8 mouse cellular contexts compared by ENCODE assay signal in the genomic region with DNA sequence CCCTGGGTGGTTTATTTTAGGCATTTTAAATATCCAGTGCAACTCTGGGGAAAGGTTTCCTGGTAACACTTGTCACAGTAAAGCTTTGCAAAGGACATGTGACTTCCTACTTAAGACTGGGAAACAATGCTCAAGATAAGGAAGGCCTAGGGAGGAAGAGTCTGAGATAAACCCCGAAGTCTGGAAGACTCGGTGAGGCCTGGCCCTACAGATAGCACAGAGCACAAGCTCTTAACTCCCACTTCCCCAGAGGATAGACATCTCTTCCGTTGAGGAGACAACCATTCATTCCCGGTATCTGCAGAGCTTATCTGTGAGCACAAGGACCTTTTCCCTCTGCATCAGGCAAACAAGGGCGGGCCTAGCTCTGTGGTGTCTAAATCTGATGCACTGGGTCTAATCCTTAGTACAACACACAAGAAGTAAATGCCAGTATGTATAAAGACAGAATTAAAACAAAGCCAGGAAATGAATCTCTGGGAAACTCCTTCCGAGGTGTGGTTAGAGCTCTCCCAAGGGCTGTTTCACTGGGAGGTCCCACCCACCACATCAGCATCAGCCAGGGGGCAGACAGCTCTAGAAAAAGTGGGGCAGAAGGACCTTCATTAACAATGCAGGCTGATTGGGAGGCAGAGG. TPM values are rescaled to one million over a fixed set of nuclear protein-coding genes. Genes with fewer than 3 reads are reported as not detected.
DNase-seq lines count a peak whose midpoint lies in the region; ATAC-seq and TF ChIP-seq lines count a peak whose summit lies in the region.

No protein-coding gene starts in this region.

- H3K4me1 ChIP-seq in forebrain, embryonic 10.5 days, result peaks cover 48% of the 10 kb centered on the region
- peaks cover 15% of the 10 kb centered on the region; the same call in 1 of the 2 replicates for H3K4me1 ChIP-seq in forebrain, embryonic 16.5 days (replicated peaks; ENCODE audit: control insufficient read depth, insufficient read depth, low read length)
- peaks cover 4% of the 10 kb centered on the region; the same call in 1 of the 2 replicates for H3K4me1 ChIP-seq in lung, embryonic 14.5 days (ENCODE audit: insufficient read depth)

- peak overlapping the region; percentile 32; the same call in 1 of the 2 replicates for H3K4me3 ChIP-seq in forebrain, embryonic 10.5 days
- no peak overlapping the region for H3K4me3 ChIP-seq in forebrain, embryonic 16.5 days (replicated peaks; ENCODE audit: low read length)
- no peak overlapping the region for H3K4me3 ChIP-seq in lung, embryonic 14.5 days (ENCODE audit: low read depth, low read length)

- no peak overlapping the region for H3K9ac ChIP-seq in forebrain, embryonic 16.5 days (replicated peaks; ENCODE audit: low read depth, low read length)
- no peak overlapping the region for H3K9ac ChIP-seq in lung, embryonic 14.5 days

- H3K36me3 ChIP-seq in forebrain, embryonic 10.5 days (replicated peaks), result peaks cover 16% of the 10 kb centered on the region
- H3K36me3 ChIP-seq in forebrain, embryonic 16.5 days (ENCODE audit: control insufficient read depth, insufficient read depth), result no peaks in the 10 kb centered on the region
- peaks cover 8% of the 10 kb centered on the region; the same call in 1 of the 2 replicates for H3K36me3 ChIP-seq in lung, embryonic 14.5 days (ENCODE audit: insufficient read depth)

- DNase-seq in forebrain, embryonic 10.5 days (ENCODE audit: extremely low spot score, low spot score), result no peak
- DNase-seq in c-Kit-positive CD71-positive TER-119-positive erythroid progenitor cells, embryonic 14.5 days (ENCODE audit: low spot score), result peak; percentile 68
- DNase-seq in heart, postnatal 4 days, result peak; percentile 45
- DNase-seq in lung, embryonic 14.5 days, result peak; percentile 26
- no peak for DNase-seq in thymus, postnatal 4 days

- H3K27me3 ChIP-seq in forebrain, embryonic 10.5 days (ENCODE audit: poor library complexity, severe bottlenecking), result no peaks in the 10 kb centered on the region
- H3K27me3 ChIP-seq in forebrain, embryonic 16.5 days (replicated peaks; ENCODE audit: control insufficient read depth, insufficient read depth, low read length), result no peaks in the 10 kb centered on the region
- H3K27me3 ChIP-seq in lung, embryonic 14.5 days (ENCODE audit: insufficient read depth, low read length), result no peaks in the 10 kb centered on the region

- no peak for TF ChIP-seq CTCF in lung, embryonic 14.5 days (IDR thresholded peaks at IDR 0.05; ENCODE audit: low read depth)

- no peak overlapping the region for H3K4me2 ChIP-seq in forebrain, embryonic 16.5 days (ENCODE audit: low read length)
- no peak overlapping the region for H3K4me2 ChIP-seq in lung, embryonic 14.5 days

- H3K27ac ChIP-seq in forebrain, embryonic 10.5 days, result peak overlapping the region; percentile 81
- no peak overlapping the region for H3K27ac ChIP-seq in forebrain, embryonic 16.5 days (ENCODE audit: low read length)
- H3K27ac ChIP-seq in lung, embryonic 14.5 days (ENCODE audit: low read depth), result no peak overlapping the region

- no peaks in the 10 kb centered on the region for H3K9me3 ChIP-seq in forebrain, embryonic 10.5 days
- no peaks in the 10 kb centered on the region for H3K9me3 ChIP-seq in forebrain, embryonic 16.5 days (ENCODE audit: control insufficient read depth, low read length)
- H3K9me3 ChIP-seq in lung, embryonic 14.5 days (ENCODE audit: low read depth, low read length), result no peaks in the 10 kb centered on the region

- WGBS in forebrain, embryonic 10.5 days, result 71% methylated on average over 6 of the region's 6 CpGs
- 60% methylated on average over 6 of the region's 6 CpGs for WGBS in forebrain, embryonic 16.5 days
- 30% methylated on average over 6 of the region's 6 CpGs for WGBS in lung, embryonic 14.5 days

- no peak for ATAC-seq in forebrain, embryonic 16.5 days
- ATAC-seq in lung, embryonic 14.5 days (ENCODE audit: insufficient read depth), result peak; percentile 23; the same call in 1 of the 2 replicates
- ATAC-seq in frontal cortex, adult (ENCODE audit: low TSS enrichment), result no peak
- no peak for ATAC-seq in inflammation-experienced regulatory T-cells, adult 6 months

RNA-seq across cellular contexts. Expression of a gene that starts 5.6 kb away (rescaled TPM):
- 0.19 and 0.22 TPM in 2 replicates for polyA plus RNA-seq in forebrain, embryonic 10.5 days (2016; fragmentation: Nextera tagmentation; extraction: Ambion mirVana)
- polyA plus RNA-seq in forebrain, embryonic 16.5 days (2015; fragmentation: Nextera tagmentation; extraction: Ambion mirVana), result 0.12 and 0.14 TPM in 2 replicates
- 1 to 10 TPM; 1.6 to 1.8 TPM for total RNA-seq in heart, postnatal 4 days (2021)
- polyA plus RNA-seq in lung, embryonic 14.5 days (2014; fragmentation: Nextera tagmentation; extraction: Ambion mirVana), result 0.11 and 0.47 TPM in 2 replicates
- polyA plus RNA-seq in inflammation-experienced regulatory T-cells, adult 6 months (2017; shearing (Covaris generic)), result under 1 TPM in 2 of 3 experiments, not detected in 1; 0.10 to 0.28 TPM

RNA-seq across cellular contexts. Expression of a gene that starts 5.9 kb away (rescaled TPM):
- polyA plus RNA-seq in forebrain, embryonic 10.5 days (2016; fragmentation: Nextera tagmentation; extraction: Ambion mirVana), result 3.0 and 4.1 TPM in 2 replicates
- polyA plus RNA-seq in forebrain, embryonic 16.5 days (2015; fragmentation: Nextera tagmentation; extraction: Ambion mirVana), result 2.2 and 2.7 TPM in 2 replicates
- total RNA-seq in heart, postnatal 4 days (2021), result 1 to 10 TPM in 1 of 2 experiments, under 1 TPM in 1; 0.74 to 1.3 TPM
- 16.1 and 17.2 TPM in 2 replicates for polyA plus RNA-seq in lung, embryonic 14.5 days (2014; fragmentation: Nextera tagmentation; extraction: Ambion mirVana)
- polyA plus RNA-seq in inflammation-experienced regulatory T-cells, adult 6 months (2017; shearing (Covaris generic)), result 1 to 10 TPM in 2 of 3 experiments, under 1 TPM in 1; 0.54 to 2.6 (median 1.4) TPM

RNA-seq across cellular contexts. Expression of a gene that starts 21.2 kb away (rescaled TPM):
- polyA plus RNA-seq in forebrain, embryonic 10.5 days (2016; fragmentation: Nextera tagmentation; extraction: Ambion mirVana), result 229 and 234 TPM in 2 replicates
- 81.7 and 85.2 TPM in 2 replicates for polyA plus RNA-seq in forebrain, embryonic 16.5 days (2015; fragmentation: Nextera tagmentation; extraction: Ambion mirVana)
- total RNA-seq in heart, postnatal 4 days (2021), result 10 to 100 TPM; 46.7 to 49.0 TPM
- 135 and 161 TPM in 2 replicates for polyA plus RNA-seq in lung, embryonic 14.5 days (2014; fragmentation: Nextera tagmentation; extraction: Ambion mirVana)
- polyA plus RNA-seq in inflammation-experienced regulatory T-cells, adult 6 months (2017; shearing (Covaris generic)), result 10 to 100 TPM; 27.2 to 30.9 (median 30.8) TPM

RNA-seq across cellular contexts. Expression of a gene that starts 24.6 kb away (rescaled TPM):
- 4.3 and 5.1 TPM in 2 replicates for polyA plus RNA-seq in forebrain, embryonic 10.5 days (2016; fragmentation: Nextera tagmentation; extraction: Ambion mirVana)
- polyA plus RNA-seq in forebrain, embryonic 16.5 days (2015; fragmentation: Nextera tagmentation; extraction: Ambion mirVana), result 3.1 and 3.4 TPM in 2 replicates
- total RNA-seq in heart, postnatal 4 days (2021), result 1 to 10 TPM; 4.0 to 6.5 TPM
- polyA plus RNA-seq in lung, embryonic 14.5 days (2014; fragmentation: Nextera tagmentation; extraction: Ambion mirVana), result 4.2 and 4.6 TPM in 2 replicates
- 1 to 10 TPM; 1.3 to 1.4 (median 1.4) TPM for polyA plus RNA-seq in inflammation-experienced regulatory T-cells, adult 6 months (2017; shearing (Covaris generic))

RNA-seq across cellular contexts. Expression of a gene that starts 27.8 kb away (rescaled TPM):
- 174 and 179 TPM in 2 replicates for polyA plus RNA-seq in forebrain, embryonic 10.5 days (2016; fragmentation: Nextera tagmentation; extraction: Ambion mirVana)
- 79.3 and 85.5 TPM in 2 replicates for polyA plus RNA-seq in forebrain, embryonic 16.5 days (2015; fragmentation: Nextera tagmentation; extraction: Ambion mirVana)
- total RNA-seq in heart, postnatal 4 days (2021), result 100 to 1,000 TPM; 166 to 167 TPM
- 67.1 and 73.6 TPM in 2 replicates for polyA plus RNA-seq in lung, embryonic 14.5 days (2014; fragmentation: Nextera tagmentation; extraction: Ambion mirVana)
- polyA plus RNA-seq in inflammation-experienced regulatory T-cells, adult 6 months (2017; shearing (Covaris generic)), result 100 to 1,000 TPM; 487 to 766 (median 514) TPM

Comparison
In these comparisons a context has a peak if more than half of its experiments do, and no peak if none do; other contexts are left out.
1. DNase-seq: peak in c-Kit-positive CD71-positive TER-119-positive erythroid progenitor cells, embryonic 14.5 days (single experiment), heart, postnatal 4 days (single experiment) and lung, embryonic 14.5 days (single experiment); none in forebrain, embryonic 10.5 days (single experiment) and thymus, postnatal 4 days (single experiment).